Mouse (Mus musculus): ENCODE results near the gene Mylip. TPM values are rescaled to one million over a fixed set of nuclear protein-coding genes. Genes with fewer than 3 reads are reported as not detected.

Gene Mylip
- polyA plus RNA-seq (2021; fragmentation: Nextera tagmentation) = 2.1 and 2.8 TPM in 2 replicates
- long read RNA-seq, experiment 1, transcript Mylip-201 (7 exons, 3,065 nt) = major isoform, 12 of 17 reads
- long read RNA-seq, experiment 1, partial matches to known transcripts = 3 of 17 reads
- long read RNA-seq, experiment 1, other reads (novel, unspliced or antisense) = 2 of 17 reads
- long read RNA-seq, experiment 2, partial matches to known transcripts = 2 of 8 reads
- long read RNA-seq, experiment 2, other reads (novel, unspliced or antisense) = 4 of 8 reads

DNA sequence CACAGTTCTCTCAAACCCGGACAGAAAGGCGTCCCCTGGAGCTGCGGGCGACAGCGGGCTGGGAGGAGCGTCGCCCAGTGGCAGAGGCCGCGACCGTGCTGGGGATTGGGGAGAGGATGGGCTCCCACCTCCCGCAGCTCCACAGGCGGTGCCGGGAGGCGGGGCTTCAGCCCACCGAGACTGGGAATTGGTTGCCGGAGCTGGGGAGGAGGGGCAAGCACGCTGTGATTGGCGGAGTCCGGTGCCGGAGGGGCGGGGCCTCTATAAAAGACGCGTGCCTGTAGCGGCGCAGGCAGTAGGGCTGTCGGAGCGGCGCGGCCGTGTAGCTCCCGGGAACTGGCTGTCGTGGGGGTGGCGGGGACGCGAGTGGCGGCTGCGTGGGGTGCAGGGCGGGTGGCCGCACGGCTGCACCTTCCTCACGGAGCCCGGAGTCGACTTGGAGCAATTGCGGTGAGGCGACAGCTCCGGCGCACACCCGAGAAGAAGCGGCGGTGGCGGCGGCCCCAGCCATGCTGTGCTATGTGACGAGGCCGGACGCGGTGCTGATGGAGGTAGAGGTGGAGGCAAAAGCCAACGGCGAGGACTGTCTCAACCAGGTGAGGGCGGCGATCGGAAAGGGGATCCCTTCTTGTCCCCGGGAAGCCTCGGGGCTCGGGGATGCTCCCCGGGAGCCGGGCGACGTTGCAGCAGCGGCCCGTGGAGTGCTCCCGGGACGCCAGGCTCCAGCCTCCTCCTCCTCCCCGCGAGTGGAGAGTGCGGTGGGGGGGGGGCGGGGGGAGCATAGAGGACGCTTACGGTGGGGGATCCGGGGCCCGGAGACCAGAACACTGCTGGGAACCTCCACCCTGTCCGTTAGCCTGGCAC lies at the start of gene Mylip:
Gene Mylip, plus strand, starts transcription at position 295 of the 864 bp plus-strand sequence.

Other genes starting within 250 kb of the Mylip start
- gene Gmpr, start 117.7 kb downstream of the Mylip start, polyA plus RNA-seq (2021; fragmentation: Nextera tagmentation) = 105 and 106 TPM in 2 replicates

Data from left cerebral cortex, adult 6 months (tissue).